45 mouse cellular contexts compared by ENCODE assay signal in genomic region chr7:128045640-128046039, GRCm38 (mm10). TPM values are rescaled to one million over a fixed set of nuclear protein-coding genes. Genes with fewer than 3 reads are reported as not detected.
"Had no signal": no experiment of that assay in that cellular context is flagged by ENCODE, and none has a peak within 500 bp of the region (broad histone marks: within the 10 kb centered on the region; RNA-seq: fewer than 3 reads in every experiment).

No protein-coding gene starts in this region.

- DNase-seq: heart, postnatal 10 days; heart, postnatal 14 days; heart, postnatal 36 days; heart, postnatal 4 days; kidney, adult 11 months; kidney, adult 18-20 months; kidney, adult 2 months; kidney, adult 8-10 months; kidney, adult 9 months; kidney, postnatal 10 days; kidney, postnatal 14 days; kidney, postnatal 25 days; kidney, postnatal 36 days; kidney, postnatal 4 days; layer of hippocampus, adult 9-11 months; layer of hippocampus, postnatal 36 days had no signal

- H3K4me3 ChIP-seq: heart, embryonic 12.5 days; heart, embryonic 13.5 days; heart, embryonic 15.5 days; hindbrain, embryonic 10.5 days; hindbrain, embryonic 12.5 days; hindbrain, embryonic 13.5 days; hindbrain, embryonic 15.5 days; intestine, embryonic 15.5 days; kidney, embryonic 15.5 days; layer of hippocampus, adult 2 months; left cerebral cortex, adult 2 months had no signal

- H3K4me1 ChIP-seq: heart, embryonic 12.5 days; heart, embryonic 15.5 days; hindbrain, embryonic 10.5 days; hindbrain, embryonic 12.5 days; hindbrain, embryonic 13.5 days; hindbrain, embryonic 15.5 days; kidney, embryonic 15.5 days had no signal

- H3K9me3 ChIP-seq: heart, embryonic 12.5 days; heart, embryonic 13.5 days; heart, embryonic 15.5 days; hindbrain, embryonic 10.5 days; hindbrain, embryonic 12.5 days; hindbrain, embryonic 13.5 days; hindbrain, embryonic 15.5 days; intestine, embryonic 15.5 days; kidney, embryonic 15.5 days had no signal

- H3K9ac ChIP-seq: heart, embryonic 12.5 days; heart, embryonic 13.5 days; heart, embryonic 15.5 days; hindbrain, embryonic 12.5 days; hindbrain, embryonic 13.5 days; hindbrain, embryonic 14.5 days; hindbrain, embryonic 15.5 days; intestine, embryonic 15.5 days; kidney, embryonic 15.5 days had no signal

- H3K36me3 ChIP-seq: heart, embryonic 12.5 days; heart, embryonic 13.5 days; heart, embryonic 15.5 days; hindbrain, embryonic 10.5 days; hindbrain, embryonic 12.5 days; hindbrain, embryonic 13.5 days; hindbrain, embryonic 15.5 days; intestine, embryonic 15.5 days; kidney, embryonic 15.5 days had no signal

- H3K27ac ChIP-seq: heart, embryonic 13.5 days; heart, embryonic 15.5 days; hindbrain, embryonic 10.5 days; hindbrain, embryonic 12.5 days; hindbrain, embryonic 13.5 days; hindbrain, embryonic 14.5 days; hindbrain, embryonic 15.5 days; hindbrain, postnatal 0 days; intestine, embryonic 15.5 days; kidney, embryonic 15.5 days; kidney, postnatal 0 days; layer of hippocampus, adult 2 months; left cerebral cortex, adult 2 months had no signal

- ATAC-seq: hindbrain, embryonic 16.5 days; hindbrain, postnatal 0 days; inflammation-experienced regulatory T-cells, adult 6 months; intestine, embryonic 15.5 days; intestine, embryonic 16.5 days had no signal

- H3K27me3 ChIP-seq: heart, embryonic 12.5 days; heart, embryonic 13.5 days; heart, embryonic 15.5 days; hindbrain, embryonic 12.5 days; hindbrain, embryonic 13.5 days; hindbrain, embryonic 15.5 days; intestine, embryonic 15.5 days; kidney, embryonic 15.5 days had no signal

RNA-seq across cellular contexts. Expression of gene Gm49368, which starts 16.8 kb away (rescaled TPM):
- total RNA-seq: heart, postnatal 10 days; heart, postnatal 14 days; heart, postnatal 25 days; heart, postnatal 36 days; heart, postnatal 4 days; hematopoietic stem cell, adult 5-6 weeks; hindbrain, postnatal 0 days; layer of hippocampus, adult 2 months; layer of hippocampus, postnatal 10 days; layer of hippocampus, postnatal 25 days; layer of hippocampus, postnatal 36 days; left cerebral cortex, adult 18-20 months; left cerebral cortex, adult 2 months had no signal
- polyA plus RNA-seq: heart, embryonic 12.5 days; heart, embryonic 13.5 days; heart, embryonic 14.5 days; heart, embryonic 15.5 days; heart, embryonic 16.5 days; heart, postnatal 0 days; hindbrain, embryonic 11.5 days; hindbrain, embryonic 12.5 days; hindbrain, embryonic 13.5 days; hindbrain, embryonic 14.5 days; hindbrain, embryonic 15.5 days; hindbrain, embryonic 16.5 days; hindbrain, postnatal 0 days; intestine, embryonic 15.5 days; intestine, embryonic 16.5 days; intestine, postnatal 0 days; kidney, adult 2 months; kidney, embryonic 14.5 days; kidney, embryonic 15.5 days; kidney, embryonic 16.5 days; kidney, postnatal 0 days had no signal

RNA-seq across cellular contexts. Expression of gene Trim72, which starts 41.9 kb away (rescaled TPM):
- total RNA-seq: hematopoietic stem cell, adult 5-6 weeks had no signal
- polyA plus RNA-seq: hindbrain, embryonic 10.5 days; hindbrain, embryonic 11.5 days; hindbrain, embryonic 14.5 days; hindbrain, embryonic 15.5 days; hindbrain, embryonic 16.5 days; hindbrain, postnatal 0 days; inflammation-experienced regulatory T-cells, adult 6 months; kidney, embryonic 14.5 days had no signal
